Mouse (Mus musculus) hindbrain, embryonic 13.5 days (tissue): ENCODE data around the gene Oxct2b. TPM values are rescaled to one million over a fixed set of nuclear protein-coding genes. Genes with fewer than 3 reads are reported as not detected.

Experiments used
- ATAC-seq: fragments of 200-750 bp; cut with Nextera tagmentation; 2 replicates; pipeline ENCODE4 v1.8.0; 2017; ENCODE audit warnings: moderate TSS enrichment; ENCODE audit not compliant: low FRiP score
- H3K27ac ChIP-seq: fragments of 300-500 bp; sonication (generic); 2 replicates; pipeline ENCODE4 v1.5.1; 2015; ENCODE audit warnings: inconsistent platforms, mild to moderate bottlenecking, moderate library complexity
- H3K27me3 ChIP-seq: fragments of 300-500 bp; sonication (generic); 2 replicates; pipeline ENCODE4 v1.6.1; 2015; ENCODE audit warnings: mild to moderate bottlenecking, inconsistent platforms
- H3K36me3 ChIP-seq: fragments of 300-500 bp; sonication (generic); 2 replicates; pipeline ENCODE4 v1.6.1; 2015; ENCODE audit warnings: mild to moderate bottlenecking, inconsistent platforms
- H3K4me1 ChIP-seq: fragments of 300-500 bp; sonication (generic); replicated peaks from 2 replicates; pipeline ENCODE4 v1.6.1; 2015; ENCODE audit warnings: inconsistent platforms
- H3K4me2 ChIP-seq: fragments of 300-500 bp; sonication (generic); 2 replicates; pipeline ENCODE4 v1.6.1; 2015; ENCODE audit warnings: inconsistent platforms, mild to moderate bottlenecking, moderate library complexity
- H3K4me3 ChIP-seq: fragments of 300-500 bp; sonication (generic); 2 replicates; pipeline ENCODE4 v1.5.1; 2015; ENCODE audit warnings: mild to moderate bottlenecking, inconsistent platforms
- H3K9ac ChIP-seq: fragments of 300-500 bp; sonication (generic); 2 replicates; pipeline ENCODE4 v1.6.1; 2015; ENCODE audit warnings: mild to moderate bottlenecking, inconsistent platforms
- H3K9me3 ChIP-seq: fragments of 300-500 bp; sonication (generic); 2 replicates; pipeline ENCODE4 v1.6.1; 2016; ENCODE audit warnings: inconsistent platforms
- WGBS: fragments of 180-500 bp; shearing (Covaris S2); methylation state at CpG from one replicate; pipeline ENCODE4 v1.1.7; 2015; 5-methylcytosine and 5-hydroxymethylcytosine counted together
- polyA plus RNA-seq: library from polyadenylated mRNA; unstranded; fragments of >200 nt; fragmentation: Nextera tagmentation; extraction: Ambion mirVana; gene quantifications from 2 replicates; pipeline ENCODE4 v1.2.1, GENCODE M21; 2015

Gene Oxct2b
- 0.21 and 0.40 TPM in 2 replicates for polyA plus RNA-seq

DNA sequence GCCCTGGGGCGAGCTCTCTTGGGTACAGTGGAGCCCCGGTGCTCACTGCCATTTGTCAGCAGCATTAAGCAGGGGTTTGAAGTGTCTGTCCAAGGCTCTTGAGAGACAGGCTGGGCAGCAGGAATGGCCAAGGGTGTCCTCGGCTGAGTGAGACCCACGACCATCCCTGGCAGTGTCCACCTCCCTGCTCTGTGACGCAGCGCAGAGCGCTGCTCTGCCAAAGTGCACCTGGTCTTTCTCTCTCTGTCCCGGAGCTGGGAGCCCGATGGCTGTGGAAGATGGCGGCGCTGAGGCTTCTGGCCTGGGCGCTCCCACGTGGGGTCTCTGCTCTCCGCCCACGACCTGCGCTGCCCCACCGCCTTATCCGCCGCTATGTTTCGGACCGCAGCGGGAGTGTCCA is at the start of gene Oxct2b:
Gene Oxct2b (plus strand): TSS at position 256 of the 400 bp plus-strand sequence.
- Histone ChIP-seq H3K9me3 (no peaks in the 10 kb centered on the region), H3K27me3 (peaks cover 25% of the 10 kb centered on the region), H3K4me2 (peak within 1 kb of the TSS; percentile 58), H3K27ac (no peak within 1 kb of the TSS), H3K36me3 (no peaks in the 10 kb centered on the region), H3K4me3 (peak within 1 kb of the TSS; percentile 33), H3K9ac (peak within 1 kb of the TSS; percentile 60), H3K4me1 (peaks cover 5% of the 10 kb centered on the region)
- WGBS = 22% methylated on average over 22 of the region's 22 CpGs
- ATAC-seq = peak; percentile 40

- Histone ChIP-seq H3K36me3 (no peaks in the 10 kb centered on the region), H3K9ac (no peak overlapping the region), H3K27me3 (no peaks in the 10 kb centered on the region), H3K4me3 (no peak overlapping the region), H3K9me3 (no peaks in the 10 kb centered on the region), H3K4me2 (no peak overlapping the region), H3K4me1 (peaks cover 4% of the 10 kb centered on the region), H3K27ac (no peak overlapping the region)
- no peak for ATAC-seq
- 86% methylated on average over 6 of the region's 6 CpGs for WGBS
Measured at GRCm38 (mm10) chr4:123068646-123069045, 47.4 kb upstream of the Oxct2b start.

GRCm38 (mm10) chr4:123071266-123071966 is 44.6 kb upstream of the Oxct2b start:
- Histone ChIP-seq H3K4me3 (no peak overlapping the region), H3K27ac (no peak overlapping the region), H3K9ac (no peak overlapping the region), H3K9me3 (no peaks in the 10 kb centered on the region), H3K4me2 (no peak overlapping the region), H3K27me3 (no peaks in the 10 kb centered on the region), H3K4me1 (peaks cover 4% of the 10 kb centered on the region), H3K36me3 (no peaks in the 10 kb centered on the region)
- 15% methylated on average over 13 of the region's 13 CpGs for WGBS
- no peak for ATAC-seq

DNA sequence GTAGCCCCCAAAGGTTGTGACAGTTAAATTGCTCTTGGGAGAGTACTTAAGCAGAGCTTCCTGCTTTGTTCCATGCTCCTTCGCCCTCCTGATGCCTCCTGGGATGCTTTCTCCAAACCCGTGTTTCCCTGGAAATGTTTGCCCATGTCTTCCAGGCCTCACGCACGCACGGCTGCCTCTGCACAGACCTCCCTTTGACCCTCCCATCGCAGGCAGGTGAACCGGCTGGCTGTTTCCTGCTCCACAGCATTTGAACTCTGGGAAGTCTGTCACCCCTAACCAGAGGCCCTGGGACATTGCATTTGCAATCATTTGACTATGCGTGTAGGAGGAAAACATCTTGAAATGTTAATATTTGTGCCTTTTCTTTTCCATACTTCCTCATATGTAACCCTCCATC is 39.1 kb upstream of the Oxct2b start:
- no peaks in the 10 kb centered on the region for H3K9me3 ChIP-seq
- ATAC-seq = no peak
- no peak overlapping the region for H3K27ac ChIP-seq
- H3K4me3 ChIP-seq = no peak overlapping the region
- no peak overlapping the region for H3K9ac ChIP-seq
- H3K27me3 ChIP-seq = 0 out of 2 replicates have a peak, but pooled peaks cover 2% of the 10 kb centered on the region
- no peaks in the 10 kb centered on the region for H3K4me1 ChIP-seq
- WGBS = 54% methylated on average over 8 of the region's 8 CpGs
- no peak overlapping the region for H3K4me2 ChIP-seq
- no peaks in the 10 kb centered on the region for H3K36me3 ChIP-seq

DNA sequence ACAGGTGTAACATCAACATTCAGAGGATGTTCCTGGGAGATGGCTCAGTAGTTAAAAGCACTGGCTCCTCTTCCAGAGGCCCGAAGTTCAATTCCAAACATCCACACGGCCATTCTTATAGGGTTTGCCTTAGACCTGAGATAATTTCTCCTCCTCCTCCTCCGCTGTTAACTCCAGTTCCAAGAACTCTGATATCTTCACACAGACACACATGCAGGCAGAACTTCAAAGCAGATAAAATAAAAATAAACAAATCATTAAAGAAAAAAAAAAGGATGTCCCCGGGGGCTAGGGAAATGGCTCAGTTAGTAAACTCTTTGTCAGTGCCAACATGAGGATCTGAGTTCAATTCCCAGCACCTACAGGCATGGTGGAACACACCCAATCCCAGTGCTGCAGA is 37.8 kb upstream of the Oxct2b start:
- no peak overlapping the region for H3K9ac ChIP-seq
- H3K4me1 ChIP-seq = no peaks in the 10 kb centered on the region
- H3K4me3 ChIP-seq = no peak overlapping the region
- H3K4me2 ChIP-seq = no peak overlapping the region
- H3K9me3 ChIP-seq = no peaks in the 10 kb centered on the region
- no peak for ATAC-seq
- H3K27ac ChIP-seq = no peak overlapping the region
- no peaks in the 10 kb centered on the region for H3K36me3 ChIP-seq
- H3K27me3 ChIP-seq = 0 out of 2 replicates have a peak, but pooled peaks cover 2% of the 10 kb centered on the region
- 90% methylated on average over 4 of the region's 4 CpGs for WGBS

DNA sequence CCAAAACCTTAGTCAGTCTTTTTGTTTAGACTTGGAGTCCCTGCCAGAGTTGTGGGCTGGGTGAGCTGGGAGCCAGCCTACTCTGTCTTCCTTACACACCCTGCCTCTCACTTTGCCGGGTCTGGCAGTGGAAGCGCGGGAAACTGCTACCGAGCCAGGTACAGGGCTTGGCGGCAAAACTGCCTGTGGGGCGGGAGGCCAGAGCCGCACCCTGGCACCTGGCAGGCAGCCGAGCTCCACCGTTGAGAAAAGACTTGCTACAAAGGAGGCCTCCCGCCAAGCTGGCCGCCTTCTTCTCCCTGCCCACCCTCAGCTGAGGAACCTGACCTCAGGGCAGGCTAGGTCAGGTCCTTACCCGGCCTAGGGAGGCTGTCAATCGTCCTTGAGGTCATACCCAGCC is 35.3 kb upstream of the Oxct2b start:
- Histone ChIP-seq H3K27me3 (0 out of 2 replicates have a peak, but pooled peaks cover 2% of the 10 kb centered on the region), H3K36me3 (no peaks in the 10 kb centered on the region), H3K4me2 (no peak overlapping the region), H3K9ac (no peak overlapping the region), H3K9me3 (no peaks in the 10 kb centered on the region), H3K27ac (no peak overlapping the region), H3K4me1 (no peaks in the 10 kb centered on the region), H3K4me3 (no peak overlapping the region)
- no peak for ATAC-seq
- WGBS = 39% methylated on average over 13 of the region's 13 CpGs

- WGBS = 68% methylated on average over 20 of the region's 20 CpGs
- Histone ChIP-seq H3K9me3 (no peaks in the 10 kb centered on the region), H3K4me1 (no peaks in the 10 kb centered on the region), H3K4me3 (no peak overlapping the region), H3K27me3 (0 out of 2 replicates have a peak, but pooled peaks cover 2% of the 10 kb centered on the region), H3K9ac (no peak overlapping the region), H3K4me2 (no peak overlapping the region), H3K36me3 (no peaks in the 10 kb centered on the region), H3K27ac (no peak overlapping the region)
- peak; percentile 61; the same call in 1 of the 2 replicates for ATAC-seq
Measured at GRCm38 (mm10) chr4:123082283-123083163, 33.5 kb upstream of the Oxct2b start.

DNA sequence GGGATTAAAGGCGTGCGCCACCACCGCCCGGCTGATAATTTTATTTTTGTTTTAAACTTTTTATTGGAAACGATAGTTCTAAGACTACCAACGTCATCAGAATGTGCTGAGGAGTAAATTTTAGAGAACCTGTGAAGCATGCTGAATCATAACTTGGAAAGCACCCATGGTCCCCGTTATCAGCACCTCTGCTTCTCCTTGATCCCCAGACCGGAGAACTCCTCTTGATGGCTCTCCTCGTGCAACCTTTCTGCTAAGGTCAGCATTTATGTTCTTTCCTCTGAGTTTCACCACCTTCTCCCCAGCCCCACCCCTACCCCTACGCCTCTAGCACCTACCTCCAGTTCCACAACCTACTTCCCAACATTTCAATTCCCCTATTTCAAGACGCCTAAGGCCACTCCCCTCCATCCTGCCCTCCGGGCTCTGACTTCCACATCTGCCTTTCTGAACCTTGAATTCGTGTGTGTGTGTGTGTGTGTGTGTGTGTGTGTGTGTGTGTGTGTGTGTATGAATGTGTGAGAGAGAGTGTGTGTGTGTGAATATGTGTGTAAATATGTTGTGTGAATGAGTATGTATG is 32.7 kb upstream of the Oxct2b start:
- Histone ChIP-seq H3K36me3 (no peaks in the 10 kb centered on the region), H3K9ac (no peak overlapping the region), H3K4me1 (no peaks in the 10 kb centered on the region), H3K27me3 (0 out of 2 replicates have a peak, but pooled peaks cover 2% of the 10 kb centered on the region), H3K4me2 (no peak overlapping the region), H3K9me3 (no peaks in the 10 kb centered on the region), H3K27ac (no peak overlapping the region), H3K4me3 (no peak overlapping the region)
- WGBS = 76% methylated on average over 13 of the region's 13 CpGs
- ATAC-seq = no peak

DNA sequence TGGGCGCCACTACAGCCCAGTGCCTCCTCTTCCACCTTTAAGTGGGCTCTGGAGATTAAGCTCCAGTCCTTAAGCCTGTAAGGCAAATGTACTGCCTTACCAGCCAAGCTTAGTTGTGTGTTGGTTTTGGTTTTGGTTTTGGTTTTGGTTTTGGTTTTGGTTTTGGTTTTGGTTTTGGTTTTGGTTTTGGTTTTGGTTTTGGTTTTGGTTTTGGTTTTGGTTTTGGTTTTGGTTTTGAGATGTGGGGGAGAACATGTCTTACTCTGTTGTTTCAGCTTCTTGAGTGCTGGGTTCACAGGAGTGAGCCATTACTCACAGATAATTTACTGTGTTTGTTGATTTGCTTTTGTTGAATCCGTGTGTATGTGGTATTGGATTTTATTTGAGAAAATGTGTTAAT is 30.8 kb upstream of the Oxct2b start:
- WGBS = 82% methylated on average over 2 of the region's 2 CpGs

GRCm38 (mm10) chr4:123086381-123086780 is 29.7 kb upstream of the Oxct2b start:
- Histone ChIP-seq H3K27ac (no peak overlapping the region), H3K4me1 (no peaks in the 10 kb centered on the region), H3K9me3 (no peaks in the 10 kb centered on the region), H3K9ac (no peak overlapping the region), H3K27me3 (no peaks in the 10 kb centered on the region), H3K4me3 (no peak overlapping the region), H3K36me3 (no peaks in the 10 kb centered on the region), H3K4me2 (no peak overlapping the region)
- WGBS = 95% methylated on average over 4 of the region's 4 CpGs
- no peak for ATAC-seq

More for the DNA sequence above, 30.8 kb upstream of the Oxct2b start:
- H3K27me3 ChIP-seq = 0 out of 2 replicates have a peak, but pooled peaks cover 2% of the 10 kb centered on the region
- no peak overlapping the region for H3K4me3 ChIP-seq
- no peak for ATAC-seq
- H3K27ac ChIP-seq = no peak overlapping the region
- H3K9me3 ChIP-seq = no peaks in the 10 kb centered on the region
- H3K36me3 ChIP-seq = no peaks in the 10 kb centered on the region
- H3K9ac ChIP-seq = no peak overlapping the region
- no peaks in the 10 kb centered on the region for H3K4me1 ChIP-seq
- no peak overlapping the region for H3K4me2 ChIP-seq

DNA sequence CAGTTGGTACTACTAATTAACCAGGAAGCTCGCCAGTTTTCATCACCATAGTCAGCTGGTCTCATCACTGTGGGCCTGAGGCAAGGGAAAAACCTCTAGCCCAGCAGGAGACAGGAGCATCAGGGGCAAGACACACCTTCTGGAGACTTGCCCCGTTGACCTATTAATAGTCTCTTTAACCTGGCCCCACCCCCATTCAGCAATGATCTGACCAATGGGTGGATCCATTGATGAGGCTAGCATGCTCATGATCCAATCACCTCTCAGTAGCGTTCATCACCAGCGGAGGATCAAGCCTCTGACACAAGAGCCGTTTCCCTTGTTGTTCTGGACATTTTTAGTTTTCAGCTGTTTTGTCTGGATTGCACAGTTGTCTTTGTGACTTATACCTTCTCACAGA is 23.4 kb upstream of the Oxct2b start:
- no peaks in the 10 kb centered on the region for H3K9me3 ChIP-seq
- H3K9ac ChIP-seq = no peak overlapping the region
- H3K27me3 ChIP-seq = no peaks in the 10 kb centered on the region
- 70% methylated on average over 5 of the region's 5 CpGs for WGBS
- no peaks in the 10 kb centered on the region for H3K4me1 ChIP-seq
- no peaks in the 10 kb centered on the region for H3K36me3 ChIP-seq
- H3K4me2 ChIP-seq = no peak overlapping the region
- no peak overlapping the region for H3K4me3 ChIP-seq
- H3K27ac ChIP-seq = no peak overlapping the region
- no peak for ATAC-seq
